Mouse (Mus musculus): ENCODE results near the gene Rora.

DNA sequence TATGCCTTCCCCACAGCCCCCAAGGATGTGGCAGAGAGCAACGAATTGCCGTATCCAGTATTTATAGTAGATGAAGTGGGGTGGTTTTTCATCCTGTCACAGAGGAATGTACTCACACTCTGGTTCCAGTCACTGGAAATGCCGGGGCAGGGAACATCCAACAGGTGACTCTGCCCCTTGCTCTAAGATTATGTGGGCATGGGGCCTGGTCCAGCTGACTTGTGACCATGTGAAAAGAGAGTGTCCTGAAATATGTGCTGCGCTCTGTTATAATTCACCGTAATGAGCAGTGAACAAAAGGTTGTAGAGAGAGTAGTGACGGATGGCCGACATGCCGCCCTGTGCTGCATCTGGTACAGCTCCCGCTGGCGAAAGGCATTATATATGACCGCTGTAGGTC lies 282.0 kb downstream of the Rora start:
- TF ChIP-seq CTCF (IDR thresholded peaks at IDR 0.05; ENCODE audit: borderline replicate concordance, extremely low read depth, insufficient read depth, insufficient read length): no peak
- TF ChIP-seq POLR2A (IDR thresholded peaks at IDR 0.05; ENCODE audit: borderline replicate concordance, extremely low read depth, insufficient read depth, insufficient read length, poor library complexity, severe bottlenecking): no peak

All from brain, embryonic 14.5 days (tissue).